Mouse (Mus musculus): ENCODE data around the gene Serpina9. TPM values are rescaled to one million over a fixed set of nuclear protein-coding genes. Genes with fewer than 3 reads are reported as not detected.

Serpina9 gene
- polyA plus RNA-seq, 1 experiment from 2014 or later, result 0.95 TPM

Other genes starting within 250 kb of the Serpina9 start
- not detected in 2 replicates for gene Serpina1d, start 240.2 kb downstream of the Serpina9 start, polyA plus RNA-seq (2015; fragmentation: Nextera tagmentation; extraction: Ambion mirVana)
- 0.17 TPM in 1 of 2 replicates, not detected in the other for gene Serpina1b, start 183.4 kb downstream of the Serpina9 start, polyA plus RNA-seq (2015; fragmentation: Nextera tagmentation; extraction: Ambion mirVana)
- gene Serpina1a, start 150.2 kb downstream of the Serpina9 start, polyA plus RNA-seq (2015; fragmentation: Nextera tagmentation; extraction: Ambion mirVana), result not detected in 2 replicates
- gene Serpina1c, start 108.9 kb downstream of the Serpina9 start, polyA plus RNA-seq (2015; fragmentation: Nextera tagmentation; extraction: Ambion mirVana), result 0.18 TPM in 1 of 2 replicates, not detected in the other
- 0.38 and 0.69 TPM in 2 replicates for gene Serpina1e, start 54.8 kb downstream of the Serpina9 start, polyA plus RNA-seq (2015; fragmentation: Nextera tagmentation; extraction: Ambion mirVana)
- gene Serpina11, start 23.8 kb downstream of the Serpina9 start, polyA plus RNA-seq (2015; fragmentation: Nextera tagmentation; extraction: Ambion mirVana), result 0.34 and 0.40 TPM in 2 replicates
- 0.20 and 0.27 TPM in 2 replicates for gene Serpina12, start 30.7 kb upstream of the Serpina9 start, polyA plus RNA-seq (2015; fragmentation: Nextera tagmentation; extraction: Ambion mirVana)
- not detected in 2 replicates for gene Serpina5, start 87.4 kb upstream of the Serpina9 start, polyA plus RNA-seq (2015; fragmentation: Nextera tagmentation; extraction: Ambion mirVana)
- gene Serpina3a, start 99.0 kb upstream of the Serpina9 start, polyA plus RNA-seq (2015; fragmentation: Nextera tagmentation; extraction: Ambion mirVana), result not detected in 2 replicates
- gene Serpina3b, start 114.2 kb upstream of the Serpina9 start, polyA plus RNA-seq (2015; fragmentation: Nextera tagmentation; extraction: Ambion mirVana), result not detected in 2 replicates
- gene Serpina3c, start 140.1 kb upstream of the Serpina9 start, polyA plus RNA-seq (2015; fragmentation: Nextera tagmentation; extraction: Ambion mirVana), result 0.08 and 0.12 TPM in 2 replicates
- gene Serpina3f, start 200.8 kb upstream of the Serpina9 start, polyA plus RNA-seq (2015; fragmentation: Nextera tagmentation; extraction: Ambion mirVana), result 1.2 and 1.4 TPM in 2 replicates
- 98.6 and 111 TPM in 2 replicates for gene Serpina3g, start 222.5 kb upstream of the Serpina9 start, polyA plus RNA-seq (2015; fragmentation: Nextera tagmentation; extraction: Ambion mirVana)
- gene Serpina3i, start 249.4 kb upstream of the Serpina9 start, polyA plus RNA-seq (2015; fragmentation: Nextera tagmentation; extraction: Ambion mirVana), result 20.9 and 23.1 TPM in 2 replicates